Mouse (Mus musculus): ENCODE measurements around the gene Olfr862.

The Olfr862 gene

DNA sequence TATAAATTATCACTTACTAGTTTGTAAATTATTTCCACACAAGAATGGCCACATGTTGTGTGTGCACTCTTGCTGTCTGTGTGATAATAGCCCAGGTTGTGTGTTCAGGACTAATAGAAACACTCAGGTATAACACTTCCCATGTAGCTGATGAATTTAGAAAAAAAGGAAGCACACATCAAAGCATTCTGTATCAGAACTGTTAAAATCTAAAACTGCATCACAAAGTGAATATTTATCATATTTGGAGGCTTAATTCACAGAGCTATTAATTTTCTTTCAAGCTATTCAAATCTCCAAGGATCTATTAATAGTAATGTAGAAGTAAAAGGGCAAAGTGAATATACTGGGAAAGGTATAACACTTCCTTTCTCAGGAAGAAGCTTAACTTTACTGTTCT lies at the start of gene Olfr862:
Gene Olfr862, minus strand, starts transcription at position 101 of the 400 bp plus-strand sequence.
- no peak for DNase-seq

DNA sequence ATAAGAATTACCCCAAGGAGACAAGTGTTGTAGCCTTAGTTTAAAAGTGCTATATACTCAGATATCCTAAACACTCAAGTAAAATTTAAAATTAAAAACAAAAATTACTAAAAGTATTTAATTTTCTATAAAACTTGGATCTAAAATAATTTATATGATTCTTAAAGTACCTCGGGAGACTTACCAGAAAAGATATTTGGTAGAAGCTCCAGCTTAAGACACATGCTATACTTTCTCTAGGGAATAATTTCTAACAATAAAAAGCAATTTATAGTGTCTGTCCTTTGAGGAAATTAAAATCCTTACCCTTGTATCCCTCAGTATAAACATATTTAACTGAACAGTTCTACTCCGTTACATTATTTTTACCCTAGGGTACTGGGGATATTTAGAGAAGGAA lies 28.8 kb upstream of the Olfr862 start, which contains the start of gene Olfr77:
Gene Olfr77, plus strand, starts transcription at position 301 of the 400 bp plus-strand sequence.
- DNase-seq = no peak

DNA sequence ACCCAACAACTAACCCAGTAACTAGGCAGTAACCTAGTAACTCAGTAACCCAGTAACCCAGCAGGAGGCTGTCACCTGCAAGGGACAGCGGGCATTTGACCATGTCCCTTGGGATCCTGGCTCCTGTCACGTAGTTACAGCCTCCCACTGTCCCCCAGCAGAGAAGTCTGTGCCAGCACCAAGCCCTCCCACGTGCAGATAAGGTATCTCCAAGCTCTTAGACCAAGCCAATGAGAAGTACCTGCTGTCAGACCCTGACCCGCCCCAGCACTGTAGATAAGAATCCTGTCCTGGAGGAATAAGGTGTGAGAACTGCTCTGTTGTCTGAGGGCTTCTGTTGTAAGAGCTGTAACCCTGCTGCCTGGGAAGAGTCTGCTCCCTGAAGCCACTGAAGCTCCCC lies 23.4 kb upstream of the Olfr862 start:
- DNase-seq = no peak

DNA sequence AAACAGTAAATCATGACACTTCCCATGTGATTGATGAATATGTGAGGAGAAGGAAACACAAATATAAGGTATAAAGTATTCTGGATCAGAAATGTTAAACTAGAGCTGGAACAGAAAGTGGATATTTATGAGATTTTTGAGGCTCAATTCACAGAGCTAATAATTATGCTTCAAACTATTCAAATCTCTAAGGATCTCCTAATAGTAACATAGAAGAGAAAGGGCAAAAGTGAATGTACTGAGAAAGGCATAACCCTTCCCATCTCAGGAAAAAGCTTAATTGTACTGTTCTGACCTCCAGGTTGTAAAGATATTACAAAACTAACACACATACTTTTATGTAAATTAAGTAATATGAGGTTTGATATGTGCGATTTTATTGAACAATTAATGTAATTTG lies 38.2 kb downstream of the Olfr862 start, which contains the start of gene Olfr860:
Gene Olfr860, minus strand, starts transcription at position 101 of the 400 bp plus-strand sequence.
- DNase-seq = no peak
